Mouse (Mus musculus): ENCODE measurements around the gene Adgrv1.

The Adgrv1 gene

DNA sequence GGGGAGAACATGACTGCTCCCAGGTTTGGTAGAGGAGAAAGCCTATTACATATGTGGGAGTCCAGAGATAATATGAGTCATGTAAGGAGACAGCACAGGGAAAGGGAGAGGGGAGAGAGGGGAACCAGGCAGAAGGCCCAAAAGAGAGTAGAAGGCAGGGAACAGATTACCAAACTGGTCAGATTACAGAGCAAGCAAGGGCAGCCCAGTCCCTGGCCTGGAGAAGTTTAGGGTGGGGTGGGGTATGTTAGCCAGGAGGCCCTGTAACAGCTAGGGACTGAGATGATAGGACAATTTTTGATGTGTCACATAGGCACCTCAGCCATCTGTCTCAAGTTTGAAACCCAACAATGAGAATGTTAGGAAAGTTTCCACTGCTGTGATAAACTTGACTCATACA lies 498.5 kb downstream of the Adgrv1 start:
- no peak for DNase-seq

DNA sequence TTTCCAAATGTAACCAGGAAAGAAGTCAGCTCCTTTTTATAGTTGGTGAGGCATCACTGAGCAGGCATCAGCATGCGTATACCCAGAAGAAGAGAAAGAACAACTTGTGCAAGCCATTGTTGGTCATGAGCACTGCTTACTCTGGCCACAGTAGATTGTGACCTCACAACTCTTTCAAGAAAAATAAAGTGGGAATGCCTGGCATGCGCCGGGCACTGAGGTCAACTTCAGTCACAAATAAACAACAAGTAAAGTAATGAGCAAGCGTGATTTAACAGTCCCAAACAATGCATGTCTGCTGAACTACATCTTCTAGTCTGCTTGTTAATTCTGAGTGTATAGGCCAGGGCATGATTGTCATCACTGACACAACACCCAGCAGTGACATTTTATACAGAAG lies 499.6 kb downstream of the Adgrv1 start:
- DNase-seq: no peak

DNA sequence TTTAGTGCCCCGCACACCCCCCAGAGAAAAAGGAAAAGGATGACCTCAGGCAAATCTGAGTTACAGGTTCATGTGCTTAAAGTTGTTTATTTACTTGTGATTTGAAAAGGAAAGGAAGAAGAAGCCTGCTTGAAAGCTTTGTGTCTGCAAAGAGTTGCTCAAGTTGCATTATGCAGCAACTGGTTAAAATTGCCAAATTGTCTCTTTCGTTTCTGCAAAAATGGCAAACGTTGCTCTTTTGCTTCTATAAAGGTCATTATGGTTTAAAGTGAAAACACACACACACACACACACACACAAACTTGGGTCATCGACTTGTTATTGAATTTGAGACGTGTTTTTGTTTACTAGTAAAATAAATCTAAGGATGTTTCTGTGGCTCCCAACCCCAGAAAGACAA lies 500.3 kb downstream of the Adgrv1 start:
- DNase-seq: no peak

GRCm38 (mm10) chr13:81131860-81132259 lies 501.1 kb downstream of the Adgrv1 start:
- no peak for DNase-seq

DNA sequence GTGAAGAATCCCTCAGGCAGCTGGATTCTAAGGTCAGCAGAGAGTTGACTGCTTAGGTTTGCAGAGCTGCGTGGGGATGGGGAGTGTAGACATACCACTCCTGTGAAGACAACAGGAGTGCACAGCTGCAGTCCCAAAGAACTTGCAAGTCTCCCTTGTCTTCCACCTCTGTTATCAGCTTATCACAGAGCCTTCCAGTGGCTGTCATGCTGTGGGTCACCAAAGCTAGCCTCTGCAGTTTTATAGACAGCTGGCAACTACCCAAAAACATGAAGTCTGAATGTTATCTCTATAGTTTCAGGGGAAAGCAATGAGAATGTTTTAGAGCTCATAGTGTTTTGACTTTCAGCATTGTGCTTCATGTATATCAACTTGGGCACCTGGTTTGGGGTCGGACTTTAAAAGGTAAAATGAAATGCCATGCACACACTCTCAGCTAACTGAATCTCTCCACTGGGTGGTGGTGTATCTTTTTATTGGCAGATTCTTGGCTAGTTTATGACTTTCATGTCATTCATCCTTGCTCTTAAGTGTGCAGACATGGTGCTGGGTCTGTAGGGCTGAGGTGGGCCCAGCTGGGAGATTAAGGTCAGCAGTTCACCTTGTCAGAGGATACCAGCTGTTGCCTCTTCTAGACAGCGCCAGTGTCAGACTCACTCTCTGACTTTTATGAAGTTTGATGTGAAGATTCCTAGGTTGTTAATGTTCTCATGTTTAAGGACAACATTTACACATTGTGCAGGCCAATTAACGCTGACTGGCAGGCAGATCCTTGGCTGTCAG lies 502.0 kb downstream of the Adgrv1 start:
- DNase-seq: no peak

DNA sequence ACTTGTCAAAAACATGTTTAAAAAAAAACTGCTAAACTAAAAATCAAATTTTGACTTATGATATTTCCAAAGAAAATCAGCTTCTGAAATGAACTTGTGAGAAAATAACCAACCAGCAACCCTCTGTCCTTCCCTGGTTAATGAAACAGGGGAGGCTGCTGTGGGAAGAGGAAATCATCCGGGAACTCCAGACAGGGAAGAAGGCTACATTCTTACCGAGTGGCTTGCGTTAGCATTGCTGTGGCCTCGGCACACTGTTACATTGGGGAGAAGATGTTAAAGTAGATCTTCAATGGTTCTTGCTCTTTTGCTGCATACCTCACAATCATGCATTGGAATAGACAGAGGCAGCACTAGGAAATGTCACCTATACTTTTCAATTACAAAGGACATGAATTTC lies 507.1 kb downstream of the Adgrv1 start:
- DNase-seq: no peak

DNA sequence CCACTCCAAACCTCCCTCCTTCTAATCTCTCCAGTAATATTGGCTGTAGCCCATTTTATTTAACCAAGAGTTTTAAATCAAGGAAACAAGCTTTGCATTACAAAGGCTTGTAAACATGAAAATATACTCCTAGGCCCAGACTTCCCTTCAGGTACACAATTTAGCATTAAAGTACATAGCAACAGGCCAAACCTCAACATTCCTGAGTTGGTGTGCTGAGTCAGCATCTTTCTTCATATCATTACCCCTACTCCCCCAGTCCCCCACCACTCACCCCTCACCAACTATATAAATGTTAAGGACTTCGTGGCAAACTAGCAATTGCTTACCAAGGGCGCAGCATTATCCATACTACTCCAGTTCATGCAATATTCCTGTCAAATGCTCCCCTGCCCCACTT lies 510.7 kb downstream of the Adgrv1 start:
- no peak for DNase-seq

DNA sequence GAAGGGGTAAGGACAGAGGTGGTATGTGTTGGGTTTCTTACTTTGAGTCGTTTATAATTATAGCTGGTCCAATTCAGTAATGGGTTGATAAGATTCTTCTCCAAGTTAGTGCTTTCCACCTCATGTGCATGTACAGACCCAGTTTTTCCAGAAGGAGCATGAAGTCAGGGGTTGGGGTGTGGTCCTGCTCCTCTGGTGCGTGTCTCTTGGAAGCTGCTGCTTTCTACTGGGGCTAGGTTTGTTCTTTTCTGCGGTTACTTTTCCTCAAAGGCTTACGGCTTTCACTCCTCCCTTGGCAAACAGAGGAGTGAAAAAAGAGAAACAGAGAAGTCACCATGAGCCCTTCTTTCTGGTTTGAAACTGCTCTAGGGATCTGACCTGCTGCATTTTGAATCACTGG lies 522.5 kb downstream of the Adgrv1 start:
- DNase-seq: no peak

DNA sequence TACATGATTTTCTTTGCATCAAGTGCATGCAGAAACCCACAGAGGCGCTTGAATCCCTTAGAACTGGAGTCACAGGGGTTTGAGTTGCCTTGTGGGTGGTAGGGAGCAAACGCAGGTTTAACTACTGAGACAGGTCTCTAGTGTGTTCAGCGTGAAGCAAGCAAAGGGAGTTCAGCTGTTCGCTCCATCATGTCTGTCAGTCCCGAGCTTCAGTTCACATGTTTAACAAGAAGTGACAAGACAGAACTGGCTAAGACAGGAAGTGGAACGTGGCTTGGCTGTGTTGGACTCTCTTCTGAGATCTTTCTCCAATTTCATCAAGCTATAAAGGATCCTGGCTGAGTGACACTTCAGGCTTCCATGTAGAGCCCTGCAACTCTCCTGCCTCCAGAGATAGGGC lies 523.3 kb downstream of the Adgrv1 start:
- no peak for DNase-seq

DNA sequence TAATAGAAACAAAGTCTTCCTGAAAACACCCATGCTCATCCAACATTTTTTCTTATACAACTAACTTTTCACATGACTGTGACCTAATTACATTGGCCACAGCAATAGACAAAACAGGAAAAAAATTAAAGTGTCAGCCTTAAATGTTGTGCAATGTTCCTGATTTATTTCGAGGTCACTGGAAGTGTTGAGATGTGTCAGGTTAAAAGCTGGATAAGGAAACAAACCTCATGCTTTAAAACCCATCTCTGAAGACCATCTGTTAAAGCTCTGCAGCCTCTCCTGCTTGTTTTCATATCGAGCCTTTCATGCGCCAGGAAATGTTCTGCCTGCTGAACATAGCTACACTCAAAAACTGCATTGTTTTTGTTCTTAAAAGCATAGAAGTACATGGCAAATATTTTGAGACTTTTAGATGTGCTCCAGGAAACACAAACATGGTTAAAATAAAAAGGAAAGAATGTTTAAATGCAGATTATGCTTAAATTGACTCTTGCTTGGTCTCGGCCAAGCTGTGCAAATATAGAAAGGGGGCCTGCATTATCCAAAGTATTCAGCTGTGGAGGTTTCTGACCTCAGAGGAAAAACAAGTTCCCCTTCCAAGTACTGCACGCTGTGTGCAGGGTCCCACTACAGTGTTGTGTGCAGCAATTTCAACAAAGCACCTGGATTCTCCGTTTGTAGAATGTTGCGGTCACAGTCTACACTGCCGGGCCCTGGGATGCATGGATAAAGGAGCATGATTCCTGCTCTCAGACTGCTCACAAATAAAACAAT lies 524.2 kb downstream of the Adgrv1 start:
- DNase-seq: no peak

DNA sequence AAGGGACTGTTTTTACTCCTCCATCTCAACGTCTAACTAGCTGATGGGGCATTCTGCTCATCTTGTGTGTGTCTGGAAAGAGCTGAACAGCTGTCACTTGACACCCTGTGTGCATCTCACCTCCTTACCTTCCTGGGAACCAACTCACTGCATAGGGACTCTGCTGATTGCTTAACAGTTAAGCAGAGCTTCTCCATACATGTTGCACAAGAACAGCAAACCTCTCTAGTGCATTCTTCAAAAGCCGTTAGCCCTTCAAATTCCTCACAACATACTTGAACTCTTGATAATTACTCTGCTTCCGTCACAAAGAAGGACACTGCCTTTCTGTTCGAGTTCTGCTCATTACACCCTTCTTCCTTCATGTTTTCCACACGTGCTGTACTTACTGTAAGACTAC lies 525.5 kb downstream of the Adgrv1 start:
- DNase-seq: no peak

DNA sequence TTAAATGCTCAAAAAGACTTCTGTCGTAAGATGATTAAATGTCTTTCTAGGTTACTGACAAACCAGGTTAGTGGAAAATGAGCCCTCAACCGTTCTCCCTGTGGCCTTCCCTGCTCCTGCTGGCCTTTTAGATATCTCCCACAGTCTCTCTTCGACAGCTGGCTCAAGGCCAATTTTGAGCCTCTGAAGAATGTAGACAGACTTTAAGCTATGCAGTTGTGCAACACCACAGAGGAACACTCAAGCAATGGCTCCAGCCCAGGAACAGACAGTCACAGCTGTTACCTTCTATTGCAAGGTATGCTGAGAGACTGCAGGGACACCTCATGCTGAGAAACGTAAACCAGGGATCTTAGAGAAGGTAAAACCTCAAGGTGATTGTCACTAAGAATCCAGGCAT lies 529.2 kb downstream of the Adgrv1 start:
- DNase-seq: peak; percentile 35 to 43

- no peak for DNase-seq
Measured at GRCm38 (mm10) chr13:81096424-81096823, 536.5 kb downstream of the Adgrv1 start.

- no peak for DNase-seq
Measured at GRCm38 (mm10) chr13:81094513-81094912, 538.4 kb downstream of the Adgrv1 start.

- DNase-seq: no peak
Measured at GRCm38 (mm10) chr13:81090051-81090836, 542.7 kb downstream of the Adgrv1 start.

DNA sequence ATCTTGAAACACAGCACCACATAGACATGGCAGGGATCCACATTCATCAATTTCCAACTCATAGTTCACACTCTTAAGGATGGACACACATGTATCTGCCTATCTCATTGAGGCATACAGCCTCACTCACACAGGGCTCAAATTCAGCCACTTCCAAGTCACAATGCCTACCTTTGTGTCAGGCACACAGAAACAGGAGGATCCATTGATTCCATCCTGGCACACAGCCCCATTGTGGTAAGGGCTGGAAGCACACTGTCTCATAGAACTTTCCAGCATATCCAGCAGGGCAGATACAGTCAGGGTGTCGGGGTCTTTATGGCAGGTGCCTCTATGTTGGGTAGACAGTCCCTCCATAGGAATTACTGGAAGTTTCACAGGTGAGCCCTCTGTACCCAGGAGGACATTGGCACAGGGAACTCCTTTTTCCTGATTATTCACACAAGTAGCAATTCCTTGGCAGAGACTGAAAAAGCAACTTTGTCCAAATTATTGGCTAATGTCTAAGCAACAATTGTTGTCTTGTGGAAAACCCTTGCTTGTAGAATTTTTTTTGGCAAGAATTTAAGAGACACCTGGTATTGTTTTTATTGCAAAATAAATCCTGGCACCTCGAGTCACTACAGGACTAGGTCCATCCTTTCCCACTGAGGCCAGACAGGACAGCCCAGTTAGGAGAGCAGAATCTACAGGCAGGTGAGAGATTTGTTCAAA lies 545.8 kb downstream of the Adgrv1 start:
- peak; percentile 5 to 15 for DNase-seq

DNA sequence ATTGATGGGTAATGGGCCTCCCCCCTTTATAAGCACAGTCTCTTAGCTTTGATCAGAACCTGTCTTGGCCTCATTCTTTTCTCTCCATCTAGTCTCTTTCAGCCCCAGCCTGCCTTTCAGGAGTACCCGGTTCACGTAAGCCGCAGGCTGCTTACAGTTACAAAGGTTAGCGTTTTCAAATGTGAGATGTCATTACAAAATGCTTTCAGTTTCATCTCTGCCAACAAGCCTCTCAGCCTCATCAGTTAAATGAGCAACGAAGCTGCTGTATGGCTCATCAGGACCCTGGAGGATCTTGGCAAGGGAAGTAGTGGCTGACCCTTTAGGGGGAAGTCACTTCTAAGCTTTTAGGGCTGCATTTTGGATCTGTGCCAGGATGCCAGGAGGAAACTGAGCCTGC lies 560.7 kb downstream of the Adgrv1 start:
- DNase-seq: no peak

DNA sequence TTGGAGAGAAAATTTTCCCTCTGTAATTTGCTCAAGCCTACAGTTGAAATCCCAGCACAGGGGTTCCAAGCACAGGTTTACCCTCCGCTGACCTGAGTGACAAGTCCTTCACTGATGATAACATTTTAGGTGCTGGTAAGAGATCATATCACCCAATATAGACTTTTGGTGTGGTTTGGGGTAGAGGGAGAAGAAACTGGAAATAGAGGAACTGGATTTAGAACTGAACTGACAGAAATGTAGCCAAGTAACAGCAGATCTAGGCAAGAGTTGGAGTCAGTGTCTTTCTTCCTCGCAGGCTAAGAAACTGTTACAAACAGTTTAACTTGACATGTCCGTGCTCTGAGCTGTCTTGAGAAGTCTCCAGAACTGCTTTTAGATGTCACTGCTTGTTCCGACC lies 581.5 kb downstream of the Adgrv1 start:
- no peak for DNase-seq

DNA sequence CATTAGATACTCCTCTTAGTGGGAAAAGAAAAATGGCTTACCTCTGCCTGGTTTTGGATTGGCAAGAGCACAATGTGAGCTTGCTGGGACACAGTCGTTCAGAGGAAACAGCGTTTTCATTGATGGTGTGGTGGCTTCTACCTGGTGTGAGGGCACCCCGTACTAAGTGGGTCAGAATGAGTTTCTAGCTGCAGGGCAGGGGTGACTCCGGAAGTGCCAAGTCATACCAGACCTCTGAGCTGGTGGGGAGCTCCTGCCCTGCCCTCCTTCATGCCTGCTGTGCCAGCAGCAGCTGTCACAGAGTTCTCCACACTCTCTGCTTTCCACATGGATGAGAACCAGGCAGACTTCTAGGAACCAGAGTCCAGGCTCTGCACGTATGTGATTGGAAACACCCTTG lies 582.0 kb downstream of the Adgrv1 start:
- peak; percentile 8 to 28 for DNase-seq

- peak; percentile 40 to 52 for DNase-seq
Measured at GRCm38 (mm10) chr13:81045345-81045744, 587.6 kb downstream of the Adgrv1 start.

All from cerebellum, postnatal 10 days (tissue).